Mouse (Mus musculus) retina, embryonic 14.5 days (tissue): ENCODE data around the gene Olfr1231.

Source experiments
- DNase-seq: peaks from one replicate; pipeline ENCODE4 v3.0.0-alpha.2; 2015; ENCODE audit warnings: low spot score

Olfr1231 gene

GRCm38 (mm10) chr2:89306974-89307373 lies at the start of gene Olfr1231:
Gene Olfr1231, minus strand, starts transcription at chr2:89307074.
- DNase-seq: no peak

GRCm38 (mm10) chr2:89342298-89342697 lies 35.4 kb upstream of the Olfr1231 start, which contains the start of gene Olfr1233:
Gene Olfr1233, minus strand, starts transcription at chr2:89342398.
- DNase-seq: no peak

- DNase-seq: no peak
These were observed 22.7 kb upstream of the Olfr1231 start, which contains the start of gene Olfr1232 for GRCm38 (mm10) chr2:89329575-89329974. Gene Olfr1232, minus strand, starts transcription at chr2:89329675.

GRCm38 (mm10) chr2:89297168-89297567 lies 9.7 kb downstream of the Olfr1231 start, which contains the start of gene Olfr1230:
Gene Olfr1230, minus strand, starts transcription at chr2:89297268.
- DNase-seq: no peak

GRCm38 (mm10) chr2:89287914-89288313 lies 19.0 kb downstream of the Olfr1231 start, which contains the start of gene Olfr1229:
Gene Olfr1229, minus strand, starts transcription at chr2:89288014.
- no peak for DNase-seq

- DNase-seq: no peak
These were observed 52.9 kb downstream of the Olfr1231 start, which contains the start of gene Olfr1228 for GRCm38 (mm10) chr2:89253962-89254361. Gene Olfr1228, minus strand, starts transcription at chr2:89254062.
